Mouse (Mus musculus) spleen, embryonic (tissue): ENCODE results near the gene Scai.
"Not testable (repeated sequence)": the region's sequence is repeated elsewhere in the genome, so short reads cannot be mapped to it uniquely, and the experiment has no call there.

Experiments
- CTCF ChIA-PET: fragments of 350-600 bp; sonication (Branson Sonifier 250); formaldehyde crosslinking; loops from one replicate; lab custom pipeline; 2022; lab: Charles Lee

Scai gene

GRCm38 (mm10) chr2:39140586-39141455 is 49.7 kb downstream of the Scai start:
- CTCF ChIA-PET = no interaction called here

GRCm38 (mm10) chr2:39129526-39130326 is 60.8 kb downstream of the Scai start:
- CTCF ChIA-PET = no interaction called here

- CTCF ChIA-PET = no interaction called here
Measured at GRCm38 (mm10) chr2:39124167-39124566, 66.4 kb downstream of the Scai start.

GRCm38 (mm10) chr2:39121137-39121536 is 69.4 kb downstream of the Scai start:
- CTCF ChIA-PET = no interaction called here

GRCm38 (mm10) chr2:39116583-39116982 is 74.0 kb downstream of the Scai start:
- CTCF ChIA-PET = no interaction called here

GRCm38 (mm10) chr2:39114093-39114492 is 76.4 kb downstream of the Scai start:
- CTCF ChIA-PET = no interaction called here

- CTCF ChIA-PET = no interaction called here
Measured at GRCm38 (mm10) chr2:39110514-39110913, 80.0 kb downstream of the Scai start.

GRCm38 (mm10) chr2:39109712-39110111 is 80.8 kb downstream of the Scai start:
- CTCF ChIA-PET = not testable (repeated sequence)

GRCm38 (mm10) chr2:39099951-39100350 is 90.6 kb downstream of the Scai start:
- CTCF ChIA-PET = not testable (repeated sequence)

GRCm38 (mm10) chr2:39097993-39098392 is 92.5 kb downstream of the Scai start:
- CTCF ChIA-PET = no interaction called here

GRCm38 (mm10) chr2:39091966-39092365 is 98.6 kb downstream of the Scai start:
- CTCF ChIA-PET = no interaction called here

- CTCF ChIA-PET = no interaction called here
Measured at GRCm38 (mm10) chr2:39082706-39083105, 107.8 kb downstream of the Scai start.

GRCm38 (mm10) chr2:39070666-39071065 is 119.9 kb downstream of the Scai start:
- CTCF ChIA-PET = no interaction called here

GRCm38 (mm10) chr2:39069096-39069495 is 121.4 kb downstream of the Scai start:
- CTCF ChIA-PET = no interaction called here

GRCm38 (mm10) chr2:39065400-39065987 is 125.0 kb downstream of the Scai start, which contains the start of gene Golga1:
TSS of gene Golga1 (minus strand) at chr2:39065541.
- CTCF ChIA-PET = no interaction called here

GRCm38 (mm10) chr2:39064687-39065399 is 125.7 kb downstream of the Scai start:
- CTCF ChIA-PET = no interaction called here

GRCm38 (mm10) chr2:39048515-39048914 is 142.0 kb downstream of the Scai start:
- CTCF ChIA-PET = no interaction called here

GRCm38 (mm10) chr2:39040215-39040614 is 150.3 kb downstream of the Scai start:
- CTCF ChIA-PET = no interaction called here

- CTCF ChIA-PET = no interaction called here
Measured at GRCm38 (mm10) chr2:39031611-39032010, 158.9 kb downstream of the Scai start.

- CTCF ChIA-PET = no interaction called here
Measured at GRCm38 (mm10) chr2:39020004-39020403, 170.5 kb downstream of the Scai start.

- CTCF ChIA-PET = interaction anchor here (0.7 kb wide), 1 partner anchor 10 kb away, joined by 3 read pairs; no protein-coding TSS in a partner anchor
Measured at GRCm38 (mm10) chr2:39016581-39016980, 174.0 kb downstream of the Scai start.
